Mouse (Mus musculus): ENCODE measurements around the gene Xlr4a. TPM values are rescaled to one million over a fixed set of nuclear protein-coding genes. Genes with fewer than 3 reads are reported as not detected.

Gene Xlr4a
- polyA plus RNA-seq, 2 experiments = 1.3 TPM; not detected in 1

DNA sequence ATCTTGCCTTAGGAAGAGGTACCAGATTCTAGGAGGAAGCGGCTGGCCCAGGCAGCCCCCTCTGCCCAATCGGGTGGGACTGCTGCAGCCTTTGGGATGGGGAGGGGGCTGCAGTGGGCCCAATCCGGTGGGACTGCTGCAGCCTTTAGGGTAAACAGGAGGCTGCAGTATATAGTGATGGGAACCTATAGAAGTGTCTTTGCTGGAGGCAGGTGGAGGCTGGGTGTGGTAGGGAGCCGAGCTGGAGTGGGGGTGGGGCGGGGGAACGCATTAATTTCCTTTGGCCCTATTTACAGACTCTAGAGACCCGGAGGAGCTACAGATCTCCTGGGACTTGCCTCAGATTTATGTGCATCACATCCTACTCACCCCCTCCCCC, 17.9 kb downstream of the Xlr4a start, which contains the start of gene Pnma3:
Gene Pnma3 (plus strand): TSS at position 373 of the 379 bp plus-strand sequence.
- H3K27me3 ChIP-seq (ENCODE audit: control insufficient read depth, insufficient read depth, low read length) = no peaks in the 10 kb centered on the region
- H3K4me3 ChIP-seq (replicated peaks; ENCODE audit: low read length) = peak within 1 kb of the TSS; percentile 15
- ATAC-seq (ENCODE audit: low FRiP score, low read depth) (no peak), DNase-seq (ENCODE audit: low spot score) (no peak)
- H3K9me3 ChIP-seq (ENCODE audit: control insufficient read depth, low read length) = no peaks in the 10 kb centered on the region
- TF ChIP-seq POLR2A (IDR thresholded peaks at IDR 0.05; ENCODE audit: borderline replicate concordance, extremely low read depth, insufficient read depth, insufficient read length) = no peak
- H3K27ac ChIP-seq (replicated peaks; ENCODE audit: low read depth, low read length) = no peak within 1 kb of the TSS
- 0 out of 2 replicates have a peak within 1 kb of the TSS, but pooled peaks have one; percentile 21 for H3K9ac ChIP-seq (ENCODE audit: low read depth, low read length, severe bottlenecking)
- no peaks in the 10 kb centered on the region for H3K36me3 ChIP-seq (ENCODE audit: control insufficient read depth, insufficient read depth, low read length)
- no peaks in the 10 kb centered on the region for H3K4me1 ChIP-seq (ENCODE audit: control insufficient read depth, insufficient read depth, low read length)
- peak within 1 kb of the TSS; percentile 42 for H3K4me2 ChIP-seq (replicated peaks; ENCODE audit: low read depth, low read length, severe bottlenecking)
- WGBS = 18% methylated on average over 7 of the region's 7 CpGs

GRCm38 (mm10) chrX:73063512-73064414, 18.5 kb downstream of the Xlr4a start:
- no peaks in the 10 kb centered on the region for H3K36me3 ChIP-seq (ENCODE audit: control insufficient read depth, insufficient read depth, low read length)
- no peak overlapping the region for H3K27ac ChIP-seq (replicated peaks; ENCODE audit: low read depth, low read length)
- 38% methylated on average over 21 of the region's 24 CpGs for WGBS
- DNase-seq (ENCODE audit: low spot score) = no peak
- 0 out of 2 replicates have a peak overlapping the region, but pooled peaks have one; percentile 21 for H3K9ac ChIP-seq (ENCODE audit: low read depth, low read length, severe bottlenecking)
- peak overlapping the region; percentile 42 for H3K4me2 ChIP-seq (replicated peaks; ENCODE audit: low read depth, low read length, severe bottlenecking)
- TF ChIP-seq POLR2A (IDR thresholded peaks at IDR 0.05; ENCODE audit: borderline replicate concordance, extremely low read depth, insufficient read depth, insufficient read length) = no peak
- no peaks in the 10 kb centered on the region for H3K27me3 ChIP-seq (ENCODE audit: control insufficient read depth, insufficient read depth, low read length)
- H3K4me3 ChIP-seq (replicated peaks; ENCODE audit: low read length) = peak overlapping the region; percentile 15
- 0 out of 2 replicates have a peak, but pooled peaks have one; percentile 30 for ATAC-seq (ENCODE audit: low FRiP score, low read depth)
- no peaks in the 10 kb centered on the region for H3K9me3 ChIP-seq (ENCODE audit: control insufficient read depth, low read length)
- no peaks in the 10 kb centered on the region for H3K4me1 ChIP-seq (ENCODE audit: control insufficient read depth, insufficient read depth, low read length)

DNA sequence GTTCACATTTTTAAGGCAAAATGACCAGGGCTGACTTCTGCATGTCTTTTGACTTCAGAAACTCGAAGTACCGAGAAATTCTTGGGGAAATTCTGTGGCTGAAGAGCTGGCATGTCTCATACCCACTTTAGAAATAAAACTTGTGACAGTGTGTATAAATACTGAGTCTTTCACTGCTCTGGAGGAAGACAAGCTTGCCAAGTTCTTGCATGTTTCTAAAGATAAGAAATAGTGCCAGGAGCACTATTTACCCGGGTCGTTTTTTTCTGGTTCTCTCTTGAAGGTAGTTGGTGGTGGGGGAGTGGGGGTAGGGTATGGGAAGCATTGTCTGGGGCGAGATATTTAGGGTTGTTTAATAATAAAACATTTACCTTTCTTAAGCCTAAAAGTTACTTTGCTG, 20.0 kb downstream of the Xlr4a start:
- H3K4me3 ChIP-seq (replicated peaks; ENCODE audit: low read length) = no peak overlapping the region
- 40% methylated on average over 5 of the region's 5 CpGs for WGBS
- DNase-seq (ENCODE audit: low spot score) (no peak), ATAC-seq (ENCODE audit: low FRiP score, low read depth) (no peak)
- no peaks in the 10 kb centered on the region for H3K27me3 ChIP-seq (ENCODE audit: control insufficient read depth, insufficient read depth, low read length)
- H3K4me2 ChIP-seq (replicated peaks; ENCODE audit: low read depth, low read length, severe bottlenecking) = no peak overlapping the region
- no peak overlapping the region for H3K9ac ChIP-seq (ENCODE audit: low read depth, low read length, severe bottlenecking)
- no peak for TF ChIP-seq POLR2A (IDR thresholded peaks at IDR 0.05; ENCODE audit: borderline replicate concordance, extremely low read depth, insufficient read depth, insufficient read length)
- H3K4me1 ChIP-seq (ENCODE audit: control insufficient read depth, insufficient read depth, low read length) = no peaks in the 10 kb centered on the region
- H3K27ac ChIP-seq (replicated peaks; ENCODE audit: low read depth, low read length) = no peak overlapping the region
- no peaks in the 10 kb centered on the region for H3K9me3 ChIP-seq (ENCODE audit: control insufficient read depth, low read length)
- no peaks in the 10 kb centered on the region for H3K36me3 ChIP-seq (ENCODE audit: control insufficient read depth, insufficient read depth, low read length)

DNA sequence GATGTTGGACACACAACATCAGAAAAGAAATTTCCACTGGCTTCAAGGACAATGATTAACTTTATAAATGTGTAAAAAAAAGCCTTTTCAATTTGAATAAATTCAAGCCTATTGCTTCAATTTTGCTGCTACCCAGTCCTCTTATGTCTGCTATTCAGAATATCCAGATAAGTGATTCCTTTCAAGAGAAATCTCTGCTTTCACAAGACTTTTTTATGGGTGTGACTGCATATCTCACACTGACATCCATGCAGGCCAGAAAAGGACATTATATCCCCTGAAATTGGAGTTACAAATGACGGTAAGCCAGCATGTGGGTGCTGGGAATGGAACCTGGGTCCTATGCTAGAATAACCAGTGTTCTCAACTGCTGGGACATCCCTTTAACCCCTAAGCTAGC, 20.8 kb downstream of the Xlr4a start:
- H3K4me2 ChIP-seq (replicated peaks; ENCODE audit: low read depth, low read length, severe bottlenecking) = no peak overlapping the region
- no peak overlapping the region for H3K4me3 ChIP-seq (replicated peaks; ENCODE audit: low read length)
- H3K36me3 ChIP-seq (ENCODE audit: control insufficient read depth, insufficient read depth, low read length) = no peaks in the 10 kb centered on the region
- no peak for TF ChIP-seq POLR2A (IDR thresholded peaks at IDR 0.05; ENCODE audit: borderline replicate concordance, extremely low read depth, insufficient read depth, insufficient read length)
- H3K9ac ChIP-seq (ENCODE audit: low read depth, low read length, severe bottlenecking) = no peak overlapping the region
- H3K27ac ChIP-seq (replicated peaks; ENCODE audit: low read depth, low read length) = no peak overlapping the region
- ATAC-seq (ENCODE audit: low FRiP score, low read depth) (no peak), DNase-seq (ENCODE audit: low spot score) (no peak)
- no peaks in the 10 kb centered on the region for H3K4me1 ChIP-seq (ENCODE audit: control insufficient read depth, insufficient read depth, low read length)
- WGBS = 90% methylated on average over 1 of the region's 1 CpGs
- H3K27me3 ChIP-seq (ENCODE audit: control insufficient read depth, insufficient read depth, low read length) = no peaks in the 10 kb centered on the region
- no peaks in the 10 kb centered on the region for H3K9me3 ChIP-seq (ENCODE audit: control insufficient read depth, low read length)

DNA sequence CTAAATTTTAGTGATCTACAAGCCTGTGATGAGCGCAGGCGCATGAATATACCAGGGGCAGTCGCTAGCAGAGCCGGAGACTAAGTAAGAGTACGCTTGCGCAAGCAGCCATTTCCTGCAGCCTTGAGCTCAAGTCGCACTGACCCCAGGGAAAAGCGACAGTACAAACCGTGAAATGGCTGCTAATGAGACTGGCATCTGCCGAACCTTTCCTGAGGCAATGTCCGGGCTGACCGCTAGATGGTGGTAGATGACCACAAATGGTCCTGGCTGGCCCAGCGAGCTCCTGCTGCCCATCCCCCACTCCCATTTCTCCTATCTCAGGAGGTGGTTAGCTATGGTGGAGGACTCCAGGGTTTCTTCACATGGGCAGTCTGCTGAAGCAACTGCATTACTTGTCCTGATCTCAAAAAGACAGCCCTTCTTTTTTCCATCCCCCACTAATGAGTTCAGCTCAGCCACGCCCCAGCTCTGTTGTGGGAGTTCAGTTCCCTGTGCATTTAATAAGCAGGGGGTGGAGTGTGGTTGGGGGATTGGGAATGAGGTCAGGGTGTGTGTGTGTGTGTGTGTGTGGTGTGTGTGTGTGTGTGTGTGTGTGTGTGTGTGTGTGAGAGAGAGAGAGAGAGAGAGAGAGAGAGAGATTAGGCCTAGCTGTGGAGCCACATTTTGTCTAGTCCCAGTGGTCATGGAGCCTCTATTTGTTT, 28.3 kb downstream of the Xlr4a start:
- Histone ChIP-seq H3K27ac (replicated peaks; ENCODE audit: low read depth, low read length) (no peak overlapping the region), H3K36me3 (ENCODE audit: control insufficient read depth, insufficient read depth, low read length) (no peaks in the 10 kb centered on the region), H3K4me2 (replicated peaks; ENCODE audit: low read depth, low read length, severe bottlenecking) (peak overlapping the region; percentile 30), H3K4me1 (ENCODE audit: control insufficient read depth, insufficient read depth, low read length) (no peaks in the 10 kb centered on the region), H3K9me3 (ENCODE audit: control insufficient read depth, low read length) (no peaks in the 10 kb centered on the region), H3K4me3 (replicated peaks; ENCODE audit: low read length) (peak overlapping the region; percentile 8; the same call in 1 of the 2 replicates), H3K9ac (ENCODE audit: low read depth, low read length, severe bottlenecking) (no peak overlapping the region), H3K27me3 (ENCODE audit: control insufficient read depth, insufficient read depth, low read length) (no peaks in the 10 kb centered on the region)
- ATAC-seq (ENCODE audit: low FRiP score, low read depth) (peak; percentile 92), DNase-seq (ENCODE audit: low spot score) (peak; percentile 87)
- TF ChIP-seq POLR2A (IDR thresholded peaks at IDR 0.05; ENCODE audit: borderline replicate concordance, extremely low read depth, insufficient read depth, insufficient read length) = no peak
- WGBS = 16% methylated on average over 14 of the region's 14 CpGs

Data from limb, embryonic 14.5 days (tissue).